Mouse (Mus musculus) embryonic stem cell, embryonic (primary cell): ENCODE measurements around the gene Olfr485.
"Not testable (repeated sequence)": the region's sequence is repeated elsewhere in the genome, so short reads cannot be mapped to it uniquely, and the experiment has no call there.

Experiments used
- CTCF ChIA-PET, 4 experiments: fragments of 300-600 bp in 2 of 4; fragments of 350-600 bp in 2 of 4; sonication (Branson Sonifier 250); formaldehyde crosslinking; loops; one replicate each; lab custom pipeline; 2022; ENCODE audit warnings: inconsistent platforms in 2 of 4; lab: Charles Lee
- POLR2A ChIA-PET, 4 experiments: fragments of 300-600 bp in 2 of 4; fragments of 350-600 bp in 2 of 4; sonication (Branson Sonifier 250); formaldehyde crosslinking; loops; one replicate each; lab custom pipeline; 2022; ENCODE audit warnings: antibody characterized with exemption in 4 of 4, inconsistent platforms in 1 of 4; lab: Charles Lee

The Olfr485 gene

DNA sequence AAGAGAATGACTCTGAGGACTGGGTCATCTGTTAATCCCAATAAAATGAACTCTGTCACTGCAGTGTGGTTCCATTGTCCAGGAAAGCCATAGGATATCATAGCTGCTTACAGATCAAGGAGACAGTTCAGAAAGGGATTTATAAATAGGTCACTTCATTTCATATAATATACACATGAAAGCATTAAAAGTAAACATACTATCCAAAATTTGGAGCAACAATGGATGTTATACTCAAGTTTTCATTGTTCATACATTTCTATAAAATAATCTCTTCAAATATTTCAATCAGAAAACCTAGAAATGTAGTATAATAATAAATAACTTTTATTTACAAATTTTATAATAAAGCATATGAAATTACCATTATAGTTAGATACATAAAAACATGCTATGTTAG is at the start of gene Olfr485:
Olfr485 (minus strand) TSS at position 101 of the 400 bp plus-strand sequence.
- POLR2A ChIA-PET, result no interaction called here
- CTCF ChIA-PET, result no interaction called here

DNA sequence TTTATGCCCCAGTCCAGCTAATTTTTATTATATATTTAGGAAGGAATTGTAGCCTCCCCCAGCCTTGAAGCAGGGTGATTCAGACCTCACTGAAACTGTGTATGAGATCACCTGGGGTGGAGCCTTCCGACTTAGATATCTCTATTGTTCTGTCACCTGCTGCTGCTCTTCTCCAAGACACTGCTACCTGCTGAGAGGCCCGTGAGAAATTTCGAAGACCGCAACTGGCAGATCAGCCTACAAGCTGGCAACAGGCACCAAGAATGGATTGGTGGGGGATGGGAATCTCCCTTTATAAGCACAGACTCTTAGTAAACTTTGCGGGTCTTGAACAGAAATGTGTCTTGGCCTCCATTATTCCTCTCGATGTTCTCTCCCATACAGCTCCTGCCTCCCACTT is 37.3 kb upstream of the Olfr485 start:
- POLR2A ChIA-PET, result interaction anchor here in 3 of 4 experiments (0.6 to 2.0 kb wide), 4 partner anchors 12 to 760 kb away, joined by 3 to 8 read pairs (median 6); no protein-coding TSS in a partner anchor

DNA sequence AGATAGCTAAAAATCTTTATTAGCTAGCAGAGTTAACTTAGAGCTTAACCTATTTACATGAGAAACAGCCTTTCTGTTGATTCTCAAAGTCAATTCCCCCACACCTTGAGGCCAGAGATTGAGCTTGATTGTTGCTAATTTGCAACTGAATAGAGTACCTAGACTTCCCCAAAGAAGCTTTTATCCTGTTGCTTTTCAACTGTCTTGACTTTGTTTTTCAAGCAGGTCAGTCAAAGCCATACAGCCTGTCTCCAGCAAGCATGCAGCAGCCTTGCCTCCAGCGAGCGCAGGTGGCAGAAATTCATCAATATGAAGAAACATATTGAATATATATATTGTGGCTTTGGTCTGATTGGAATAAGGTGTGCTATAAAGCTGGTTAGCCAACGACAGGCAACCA is 36.7 kb upstream of the Olfr485 start:
- POLR2A ChIA-PET, result interaction anchor here in 3 of 4 experiments (0.9 to 2.0 kb wide), 4 partner anchors 11 to 12 kb away, joined by 4 to 8 read pairs (median 6); no protein-coding TSS in a partner anchor
- CTCF ChIA-PET, result interaction anchor here in 1 of 4 experiments (0.6 kb wide), 1 partner anchor 114 kb away, joined by 3 read pairs; no protein-coding TSS in a partner anchor

More for the DNA sequence above, 37.3 kb upstream of the Olfr485 start:
- CTCF ChIA-PET, result no interaction called here

DNA sequence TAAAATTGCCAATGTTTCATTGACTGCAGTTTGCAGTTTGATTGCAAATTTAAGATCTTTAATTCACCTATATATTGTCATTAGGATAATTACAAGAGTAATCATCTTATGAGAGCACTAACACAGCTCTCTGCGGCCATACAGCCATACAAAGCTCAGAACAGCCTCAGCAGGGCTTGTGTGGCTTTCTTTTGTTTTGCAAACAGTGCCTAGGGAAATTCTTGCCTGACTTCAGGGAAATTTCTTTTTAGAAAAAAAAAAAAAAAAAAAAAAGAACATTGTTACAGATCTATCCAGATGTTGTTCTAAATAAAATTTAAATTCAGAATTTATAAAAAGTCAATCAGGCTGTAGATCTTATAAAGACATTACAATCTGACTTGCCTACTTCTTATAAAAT is 33.0 kb upstream of the Olfr485 start:
- POLR2A ChIA-PET, result interaction anchor here in 1 of 4 experiments (0.7 kb wide), 1 partner anchor 72 kb away, joined by 3 read pairs; no protein-coding TSS in a partner anchor
- CTCF ChIA-PET, result interaction anchor here in 1 of 4 experiments (0.5 kb wide), 1 partner anchor 356 kb away, joined by 12 read pairs; no protein-coding TSS in a partner anchor

DNA sequence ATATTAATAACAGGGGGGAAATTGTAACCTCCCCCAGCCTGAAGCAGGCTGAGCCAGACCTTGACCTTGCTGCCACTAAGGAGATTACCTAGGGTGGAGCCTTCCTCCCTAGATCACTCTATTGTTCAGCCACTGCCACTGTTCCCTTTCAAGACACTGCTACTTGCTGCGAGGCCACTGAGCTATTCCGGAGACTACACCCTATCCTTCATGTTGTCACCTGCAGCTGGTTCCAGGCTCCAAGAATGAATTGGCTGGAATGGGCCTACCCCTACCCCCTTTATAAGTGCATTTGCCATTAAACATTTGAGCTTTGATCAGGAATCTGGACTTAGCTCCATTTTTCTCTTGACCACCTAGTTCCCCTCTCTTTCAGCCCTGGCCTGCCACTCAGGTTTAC is 31.5 kb upstream of the Olfr485 start:
- CTCF ChIA-PET, POLR2A ChIA-PET: not testable (repeated sequence)

DNA sequence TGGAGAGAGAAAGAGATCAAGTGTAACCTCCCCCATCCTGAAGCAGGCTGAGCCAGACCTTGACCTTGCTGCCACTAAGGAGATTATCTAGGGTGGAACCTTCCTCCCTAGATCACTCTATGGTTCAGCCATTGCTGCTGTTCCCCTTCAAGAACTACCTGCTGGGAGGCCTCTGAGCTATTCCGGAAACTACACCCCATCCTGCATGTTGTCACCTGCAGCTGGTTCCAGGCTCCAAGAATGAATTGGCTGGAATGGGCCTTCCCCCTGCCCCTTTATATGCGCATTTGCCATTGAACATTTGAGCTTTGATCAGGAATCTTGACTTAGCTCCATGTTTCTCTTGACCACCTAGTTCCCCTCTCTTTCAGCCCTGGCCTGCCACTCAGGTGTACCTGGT is 25.6 kb upstream of the Olfr485 start:
- POLR2A ChIA-PET, result interaction anchor here in 3 of 4 experiments (0.8 to 3.0 kb wide), 4 partner anchors 11 to 12 kb away, joined by 4 to 8 read pairs (median 6); no protein-coding TSS in a partner anchor
- CTCF ChIA-PET, result not testable (repeated sequence)

DNA sequence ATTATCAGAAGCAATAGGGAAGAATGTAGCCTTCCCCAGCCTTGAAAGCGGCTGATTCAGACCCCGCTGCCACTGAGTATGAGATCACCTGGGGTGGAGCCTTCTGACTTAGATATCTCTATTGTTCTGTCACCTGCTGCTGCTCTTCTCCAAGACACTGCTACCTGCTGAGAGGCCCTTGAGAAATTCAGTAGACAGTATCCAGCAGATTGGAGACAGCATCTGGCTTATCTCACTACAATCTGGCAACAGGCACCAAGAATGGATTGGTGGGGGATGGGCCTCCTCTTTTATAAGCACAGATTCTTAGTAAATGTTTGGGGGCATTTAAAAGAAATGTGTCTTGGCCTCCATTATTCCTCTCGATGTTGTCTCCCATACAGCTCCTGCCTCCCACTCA is 24.7 kb upstream of the Olfr485 start:
- POLR2A ChIA-PET, result interaction anchor here in 2 of 4 experiments (0.9 to 3.0 kb wide), 2 partner anchors 12 kb away, joined by 7 to 8 read pairs; no protein-coding TSS in a partner anchor
- CTCF ChIA-PET, result interaction anchor here in 1 of 4 experiments (0.7 kb wide), 1 partner anchor 782 kb away, joined by 15 read pairs; no protein-coding TSS in a partner anchor

DNA sequence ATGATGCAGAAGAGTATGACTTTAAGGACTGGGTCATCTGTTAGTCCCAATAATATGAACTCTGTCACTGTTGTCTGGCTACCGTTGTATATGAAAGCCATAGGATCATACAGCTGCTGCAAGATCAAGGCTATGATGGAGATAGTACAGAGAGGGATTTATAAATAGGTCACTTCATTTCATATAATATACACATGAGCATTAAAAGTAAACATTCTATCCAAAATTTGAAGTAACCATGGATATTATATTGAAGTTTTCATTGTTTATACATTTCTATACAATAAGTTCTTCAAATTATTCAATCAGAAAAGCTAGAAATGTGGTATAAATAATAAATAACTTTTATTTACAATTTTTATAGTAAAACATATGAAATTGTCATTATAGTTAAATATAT is 13.0 kb upstream of the Olfr485 start, which contains the start of gene Olfr486:
Olfr486 (minus strand) TSS at position 101 of the 400 bp plus-strand sequence.
- POLR2A ChIA-PET, result interaction anchor here in 1 of 4 experiments (0.7 kb wide), 1 partner anchor 626 kb away, joined by 5 read pairs; no protein-coding TSS in a partner anchor
- CTCF ChIA-PET, result not testable (repeated sequence)

DNA sequence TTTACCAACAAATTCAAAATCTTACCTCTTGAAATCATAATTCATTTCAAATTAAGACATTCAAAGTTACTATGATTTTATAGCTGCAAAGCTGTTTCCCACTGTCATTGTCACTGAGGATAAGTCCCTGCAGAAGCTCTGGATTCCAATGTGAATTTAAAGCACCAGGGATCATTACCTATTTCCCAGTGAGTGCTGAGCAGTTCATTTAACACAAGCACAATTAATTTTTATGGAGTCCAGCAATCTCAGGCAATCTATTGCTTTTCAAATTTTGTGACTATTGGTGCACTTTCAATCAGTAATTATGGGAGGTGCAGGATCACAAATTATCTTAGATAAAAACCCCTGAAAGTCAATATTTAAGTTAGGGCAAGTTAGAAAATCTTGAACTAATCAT is 32.3 kb downstream of the Olfr485 start, which contains the start of gene Olfr484:
Olfr484 (minus strand) TSS at position 101 of the 400 bp plus-strand sequence.
- ChIA-PET CTCF (no interaction called here), POLR2A (no interaction called here)

DNA sequence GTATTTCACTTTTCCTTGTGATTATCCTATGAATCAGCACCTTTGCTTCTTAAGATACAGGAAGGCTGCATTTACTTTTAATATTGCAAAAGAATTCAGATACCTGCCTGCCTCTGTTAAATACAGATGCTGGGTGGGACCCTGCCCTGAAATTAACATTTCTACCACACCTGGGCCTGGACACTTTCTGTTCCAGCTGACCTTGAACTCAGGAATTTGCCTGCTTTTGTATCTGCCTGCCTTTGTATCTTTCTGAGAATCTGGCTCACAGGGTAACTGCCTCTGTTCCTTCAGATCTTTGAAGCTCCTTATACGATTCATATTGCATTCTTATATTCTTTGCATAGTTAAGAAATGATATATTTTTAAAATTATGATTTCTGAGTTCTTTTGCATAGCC is 38.3 kb downstream of the Olfr485 start:
- ChIA-PET POLR2A (no interaction called here), CTCF (no interaction called here)

DNA sequence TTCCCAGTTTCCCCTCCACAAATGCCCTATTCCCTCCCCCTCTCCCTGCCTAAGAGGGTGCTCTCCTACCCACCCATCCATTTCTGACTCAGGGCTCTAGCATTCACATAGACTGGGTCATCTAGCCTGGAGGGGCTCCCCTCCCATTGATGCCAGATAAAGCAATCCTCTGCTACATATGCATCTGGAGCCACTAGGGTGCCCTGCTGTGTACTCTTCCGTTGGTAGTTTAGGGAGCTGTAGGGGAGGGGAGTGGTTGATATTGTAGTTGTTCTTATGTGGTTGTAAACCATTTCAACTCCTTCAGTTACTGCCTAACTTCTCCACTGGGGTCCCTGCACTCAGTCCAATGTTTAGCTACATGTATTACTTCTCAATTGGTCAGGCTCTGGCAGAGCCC is 39.0 kb downstream of the Olfr485 start:
- POLR2A ChIA-PET, result interaction anchor here in 1 of 4 experiments (0.5 to 1.3 kb wide), 2 partner anchors 72 to 113 kb away, joined by 3 read pairs; no protein-coding TSS in a partner anchor
- CTCF ChIA-PET, result no interaction called here
